Mouse (Mus musculus) adrenal gland, postnatal 4 days (tissue): ENCODE data around the gene Nes. TPM values are rescaled to one million over a fixed set of nuclear protein-coding genes. Genes with fewer than 3 reads are reported as not detected.
A peak's percentile ranks its signal among the peaks of the same experiment; 100 is the strongest.

Experiments used
- DNase-seq, 2 experiments: peaks; one replicate each; pipeline ENCODE4 v3.0.0; 2021 to 2022; ENCODE audit warnings: low spot score in 2 of 2, mixed read lengths in 2 of 2
- total RNA-seq, 2 experiments: library from RNA; stranded (reverse); gene quantifications; 2 replicates each; pipeline ENCODE4 v1.2.3; 2021

Nes gene
- total RNA-seq, 2 experiments from 2014 or later: 16.2 to 24.3 TPM

GRCm38 (mm10) chr3:87981894-87982835 lies 11.3 kb downstream of the Nes start:
- no peak for DNase-seq

DNA sequence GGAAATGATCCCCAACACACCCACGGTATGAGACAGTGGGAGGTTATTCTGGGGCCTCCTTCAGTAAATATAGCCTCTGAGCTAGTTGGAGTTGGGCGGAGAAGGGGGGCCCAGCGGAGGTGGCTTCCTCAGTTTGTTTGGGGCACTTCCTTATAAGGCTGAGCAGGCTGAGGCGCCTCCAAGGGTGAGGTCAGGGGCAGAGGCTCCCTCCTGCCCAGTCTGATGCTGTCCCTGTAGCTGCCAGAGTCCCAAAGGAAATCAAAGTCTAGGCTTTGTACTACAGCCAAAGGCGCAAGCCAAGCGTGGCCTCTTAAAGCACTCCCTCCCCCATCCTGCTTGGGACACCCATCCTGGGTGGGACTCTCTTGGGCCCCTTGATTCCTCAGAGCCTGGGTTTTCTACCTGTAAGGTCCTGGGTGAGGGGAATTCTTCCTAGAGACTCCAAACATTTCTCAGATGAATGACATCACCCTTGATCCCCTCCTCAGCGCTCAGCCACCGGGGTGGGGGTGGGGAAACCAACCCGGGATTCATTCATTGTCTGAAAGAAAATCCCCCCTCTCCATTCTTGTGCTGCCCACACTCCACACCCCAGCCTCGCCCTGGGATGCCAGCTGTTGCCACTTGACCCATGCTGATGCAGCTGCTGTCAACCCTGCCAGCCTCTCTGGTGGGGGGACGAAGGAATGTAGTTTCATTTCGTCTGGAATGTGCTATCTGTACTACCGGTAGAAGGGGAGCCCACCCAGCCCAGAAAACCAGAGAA lies 12.1 kb downstream of the Nes start:
- DNase-seq: no peak

DNA sequence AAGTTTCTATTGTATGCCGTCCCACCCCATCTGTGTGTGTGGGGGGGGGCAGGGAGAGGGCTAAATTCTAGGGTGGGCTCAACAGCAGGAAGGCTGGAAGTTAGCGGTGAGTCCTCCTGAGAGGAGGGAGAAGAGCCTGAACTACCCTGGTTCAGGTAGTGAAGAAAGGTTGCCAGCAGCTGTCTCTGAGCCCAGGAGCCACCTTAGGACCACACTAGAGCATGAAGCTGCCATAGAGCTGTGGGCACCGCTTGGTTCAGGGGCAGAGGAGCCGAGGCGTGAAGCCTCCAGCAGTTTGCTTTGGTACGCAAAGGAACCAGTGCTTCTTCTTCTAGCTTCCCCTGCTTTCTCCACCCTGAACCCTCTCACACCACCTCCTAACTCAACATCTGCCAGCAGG lies 12.7 kb downstream of the Nes start:
- DNase-seq: no peak

- DNase-seq: no peak
These were observed 13.2 kb downstream of the Nes start for GRCm38 (mm10) chr3:87984094-87984493.

DNA sequence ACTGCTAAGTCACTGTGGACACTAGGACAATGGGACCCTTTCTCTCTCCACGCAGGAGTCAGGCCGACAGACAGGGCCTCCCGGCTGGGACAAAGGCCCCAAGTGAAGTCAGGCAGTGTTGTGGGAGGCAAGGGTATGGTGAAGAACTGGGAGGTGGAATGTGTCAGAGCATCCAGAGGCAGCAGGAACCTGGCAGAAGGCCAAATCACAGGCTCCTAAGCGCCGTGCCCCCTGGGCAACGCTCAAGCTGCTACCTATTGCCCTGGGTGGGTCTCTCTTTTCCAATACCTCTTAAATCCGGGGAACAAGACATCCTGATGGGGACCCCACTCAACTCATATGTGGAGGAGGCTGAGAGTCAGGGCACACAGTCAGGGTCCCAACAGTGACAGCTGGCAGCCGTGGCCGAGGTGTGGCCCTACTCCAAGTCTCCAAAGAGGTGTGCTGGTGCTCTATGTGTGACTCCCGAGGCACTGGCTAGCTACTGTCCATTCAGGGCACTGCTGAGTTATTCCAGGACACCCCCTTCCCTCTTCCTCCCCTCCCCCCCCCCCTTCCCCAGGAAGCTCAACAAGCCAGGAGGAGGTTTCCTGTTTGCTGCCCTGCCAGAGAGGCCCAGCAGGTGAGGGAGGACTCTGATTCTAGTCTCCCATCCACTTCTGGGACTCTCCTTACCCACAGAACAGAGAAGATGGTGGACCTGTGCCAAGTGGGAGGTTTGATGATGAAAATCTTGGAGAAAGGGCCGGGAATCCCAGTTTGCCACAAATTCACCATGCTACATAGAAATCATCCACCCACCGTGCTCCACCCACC lies 14.8 kb downstream of the Nes start:
- DNase-seq: no peak

- peak; percentile 85 to 92 for DNase-seq
These were observed 16.0 kb downstream of the Nes start for GRCm38 (mm10) chr3:87986868-87987267.

DNA sequence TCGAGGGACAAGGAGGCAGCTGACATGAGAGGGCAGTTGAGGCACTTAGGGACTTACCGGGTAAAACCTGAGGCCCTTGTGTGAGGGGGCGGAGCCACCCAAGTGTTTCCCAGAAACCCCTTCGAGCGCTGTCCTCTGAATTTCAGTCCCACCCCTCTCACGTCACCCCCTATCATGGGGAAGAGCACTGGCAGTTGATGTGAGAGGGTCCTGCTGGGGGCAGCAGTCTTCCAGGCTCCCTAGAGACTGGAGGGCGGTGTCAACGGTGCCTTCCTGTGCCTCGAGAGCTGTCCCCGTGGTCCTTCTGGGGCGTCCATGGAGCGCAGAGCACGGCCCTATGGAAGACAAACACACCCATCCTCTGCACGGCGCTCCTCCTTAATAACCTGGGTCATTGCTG lies 16.8 kb downstream of the Nes start:
- no peak for DNase-seq

- no peak for DNase-seq
These were observed 17.2 kb downstream of the Nes start for GRCm38 (mm10) chr3:87988068-87988467.

DNA sequence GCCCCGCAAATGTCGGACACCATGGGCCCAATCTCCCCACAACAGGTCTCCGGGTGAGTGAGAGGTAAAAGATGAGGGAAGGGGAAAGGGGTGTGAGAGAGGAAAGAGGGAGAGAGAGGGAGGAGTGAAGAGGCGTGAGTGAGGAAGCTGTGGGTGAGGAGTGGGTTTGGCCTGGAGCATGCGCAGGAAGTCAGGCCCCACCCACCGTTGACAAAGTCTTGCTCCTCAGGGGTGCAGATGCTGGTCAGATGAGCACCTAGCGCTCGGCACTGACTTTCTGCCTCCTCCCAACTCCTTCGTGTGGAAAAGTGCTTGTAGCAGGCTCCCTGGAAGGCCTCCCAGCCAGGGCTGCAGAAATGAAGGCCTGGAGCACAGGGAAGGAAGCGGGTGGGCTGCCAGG lies 19.1 kb downstream of the Nes start:
- no peak for DNase-seq

DNA sequence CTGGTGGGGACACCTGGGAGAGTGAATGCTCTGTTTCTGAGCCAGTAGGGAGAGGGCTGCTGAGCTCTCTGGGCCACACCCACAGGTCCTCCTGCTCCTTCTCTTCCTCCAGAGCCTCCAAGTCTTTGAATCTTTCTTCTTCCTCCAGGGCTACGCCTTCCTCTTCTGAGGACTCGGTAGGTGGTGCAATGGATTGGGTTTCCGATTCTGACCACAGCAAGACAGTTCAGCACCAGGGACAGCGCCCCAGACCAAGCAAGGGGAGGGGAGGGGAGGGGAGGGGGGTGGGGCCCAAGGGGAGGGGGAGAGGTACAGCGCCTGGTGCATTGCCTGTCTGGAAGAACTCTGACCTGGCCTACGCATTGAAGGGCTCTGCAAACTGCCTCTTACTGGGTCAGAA lies 22.6 kb downstream of the Nes start:
- DNase-seq: no peak

- no peak for DNase-seq
These were observed 24.5 kb downstream of the Nes start for GRCm38 (mm10) chr3:87995331-87995730.

GRCm38 (mm10) chr3:87996401-87996800 lies 25.5 kb downstream of the Nes start:
- DNase-seq: no peak

DNA sequence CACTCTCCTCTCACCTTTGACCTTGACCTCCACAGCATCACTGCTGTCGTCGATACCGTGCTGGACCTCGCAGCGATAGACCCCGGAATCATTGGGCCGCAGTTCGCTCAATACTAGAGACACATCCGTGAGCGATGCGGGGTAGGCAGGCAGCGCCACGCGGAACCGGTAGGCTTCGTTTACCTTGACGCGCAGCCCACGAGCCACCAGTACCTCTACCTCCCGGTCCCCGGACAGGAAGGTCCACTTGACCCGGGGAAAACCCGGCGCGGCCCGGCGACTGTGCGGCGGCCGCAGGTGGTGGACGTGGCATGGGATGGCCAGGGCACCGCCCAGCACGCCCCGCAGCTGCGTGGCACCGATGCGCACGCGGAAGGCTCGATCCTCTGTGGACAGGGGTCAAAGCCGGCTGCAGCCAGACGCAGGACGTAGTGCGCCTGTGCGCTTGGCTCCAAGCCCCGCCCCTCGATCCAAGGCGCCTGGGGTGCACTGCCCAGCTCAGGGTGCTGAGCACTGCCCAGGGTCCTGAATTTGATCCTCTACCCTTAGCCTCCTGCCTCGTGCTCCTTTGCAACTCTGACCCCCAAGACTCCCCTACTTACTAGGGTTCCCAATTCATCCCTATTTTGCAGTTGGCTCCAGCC lies 26.2 kb downstream of the Nes start:
- DNase-seq: no peak

GRCm38 (mm10) chr3:87998747-87999146 lies 27.9 kb downstream of the Nes start:
- no peak for DNase-seq

- no peak for DNase-seq
These were observed 28.5 kb downstream of the Nes start for GRCm38 (mm10) chr3:87999243-87999895.

DNA sequence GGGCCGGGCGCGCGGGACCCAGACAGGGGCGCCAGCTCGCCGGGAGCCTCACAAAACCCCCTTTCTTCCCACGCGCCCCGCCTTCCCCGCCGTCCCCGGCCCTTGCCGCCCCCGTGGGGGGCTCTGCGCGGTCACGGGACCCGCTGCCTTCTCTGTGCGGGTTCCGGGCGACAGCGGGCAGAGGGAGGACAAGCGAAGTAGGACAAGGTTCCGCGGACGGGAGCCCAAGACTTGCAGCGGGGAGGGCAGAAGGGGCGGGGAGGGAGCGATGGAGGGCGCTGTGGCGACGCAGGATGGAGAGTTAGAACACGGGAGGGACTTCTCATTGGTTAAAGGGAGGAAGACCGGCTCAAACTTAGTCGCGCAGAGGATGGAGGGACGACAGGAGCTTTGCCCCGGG lies 29.3 kb downstream of the Nes start, which contains the start of gene Bcan:
TSS of gene Bcan (minus strand) at position 50 of the 400 bp plus-strand sequence.
- DNase-seq: no peak

DNA sequence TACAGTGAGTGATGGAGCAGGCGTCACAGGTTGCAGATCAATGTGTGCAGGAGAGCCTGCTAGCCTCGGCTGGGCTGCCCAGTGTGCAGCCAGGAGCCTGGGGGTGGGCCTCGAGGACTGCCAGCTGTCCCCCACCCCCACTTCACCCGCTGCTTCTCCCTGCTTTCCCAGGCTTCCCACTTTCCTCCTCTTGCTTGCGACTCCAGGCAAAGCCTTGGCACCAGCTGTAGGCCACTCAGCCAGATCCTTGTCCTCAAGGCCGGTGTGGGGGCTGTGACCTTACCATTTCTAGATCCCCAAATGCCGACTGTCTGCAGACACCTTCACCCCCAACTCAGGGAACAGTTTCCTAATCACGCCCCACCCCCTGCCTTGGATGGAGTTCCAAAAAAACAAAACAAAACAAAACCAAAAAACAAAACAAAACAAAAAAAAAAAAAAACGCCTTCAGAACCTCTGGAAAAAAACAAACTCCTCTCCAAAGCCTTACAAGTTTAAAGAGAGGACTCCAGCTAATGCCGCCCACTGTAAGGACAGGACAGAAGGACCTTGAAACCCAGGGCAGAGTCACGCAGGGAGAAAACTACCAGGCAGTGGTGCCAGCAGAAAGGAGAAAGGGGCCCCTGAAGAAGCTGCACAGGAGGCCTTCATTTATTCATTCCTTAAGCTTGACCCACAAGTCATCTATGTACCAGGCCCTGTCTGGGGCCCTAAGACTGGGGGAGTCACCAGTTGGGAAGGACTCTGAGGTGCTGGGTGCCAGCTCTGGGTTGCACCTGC lies 30.1 kb downstream of the Nes start:
- DNase-seq: no peak

DNA sequence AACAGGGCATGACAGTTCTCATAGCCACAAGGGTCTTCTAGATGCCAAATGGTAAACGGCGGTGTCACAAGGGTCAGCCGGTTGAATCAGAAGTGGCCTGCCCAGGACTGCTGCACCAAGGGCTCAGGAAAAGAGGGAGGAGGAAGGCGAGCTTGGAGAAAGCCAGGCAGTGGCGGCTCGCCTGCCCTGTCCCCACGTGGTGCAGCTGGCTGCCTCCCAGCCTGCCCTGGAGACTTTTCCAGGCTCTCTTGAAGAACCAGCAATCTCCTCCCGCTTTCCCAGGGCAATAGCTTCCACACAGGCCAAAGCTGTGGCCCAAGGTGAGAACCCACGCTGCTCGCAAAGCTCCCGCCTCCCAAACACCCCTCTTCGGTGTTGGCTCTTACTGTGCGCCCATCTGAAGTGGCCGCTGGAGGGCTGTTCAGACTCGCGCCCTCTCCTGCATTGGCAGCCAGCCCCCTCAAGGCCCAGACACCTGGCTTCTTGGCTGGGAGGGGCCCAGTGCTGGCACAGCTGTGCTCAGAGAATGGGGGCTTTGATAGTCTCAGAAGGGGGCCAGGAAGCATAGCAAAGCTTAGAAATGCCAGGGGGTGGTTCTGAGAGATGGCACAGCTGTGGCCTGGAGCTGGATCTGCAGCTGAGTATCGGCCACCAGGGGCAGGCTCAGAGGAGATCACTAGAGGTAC lies 31.6 kb downstream of the Nes start:
- no peak for DNase-seq
